Mouse (Mus musculus) C2C12 (cell line): ENCODE results near the gene Gp1ba.
A peak's percentile ranks its signal among the peaks of the same experiment; 100 is the strongest.

Source experiments
- CEBPB ChIP-seq: IDR thresholded peaks from one replicate; pipeline ENCODE4 v1.6.1; 2011; ENCODE audit warnings: low read depth, mild to moderate bottlenecking, control low read depth, moderate library complexity
- CTCF ChIP-seq: IDR thresholded peaks from one replicate; pipeline ENCODE4 v1.5.1; 2011; ENCODE audit not compliant: control insufficient read depth, insufficient read depth, insufficient read length
- MAX ChIP-seq: IDR thresholded peaks from one replicate; pipeline ENCODE4 v1.6.1; 2011; ENCODE audit warnings: mild to moderate bottlenecking, control low read depth
- USF1 ChIP-seq: IDR thresholded peaks from one replicate; pipeline ENCODE4 v1.6.1; 2011; ENCODE audit warnings: low read depth, mild to moderate bottlenecking, control low read depth, moderate library complexity

DNA sequence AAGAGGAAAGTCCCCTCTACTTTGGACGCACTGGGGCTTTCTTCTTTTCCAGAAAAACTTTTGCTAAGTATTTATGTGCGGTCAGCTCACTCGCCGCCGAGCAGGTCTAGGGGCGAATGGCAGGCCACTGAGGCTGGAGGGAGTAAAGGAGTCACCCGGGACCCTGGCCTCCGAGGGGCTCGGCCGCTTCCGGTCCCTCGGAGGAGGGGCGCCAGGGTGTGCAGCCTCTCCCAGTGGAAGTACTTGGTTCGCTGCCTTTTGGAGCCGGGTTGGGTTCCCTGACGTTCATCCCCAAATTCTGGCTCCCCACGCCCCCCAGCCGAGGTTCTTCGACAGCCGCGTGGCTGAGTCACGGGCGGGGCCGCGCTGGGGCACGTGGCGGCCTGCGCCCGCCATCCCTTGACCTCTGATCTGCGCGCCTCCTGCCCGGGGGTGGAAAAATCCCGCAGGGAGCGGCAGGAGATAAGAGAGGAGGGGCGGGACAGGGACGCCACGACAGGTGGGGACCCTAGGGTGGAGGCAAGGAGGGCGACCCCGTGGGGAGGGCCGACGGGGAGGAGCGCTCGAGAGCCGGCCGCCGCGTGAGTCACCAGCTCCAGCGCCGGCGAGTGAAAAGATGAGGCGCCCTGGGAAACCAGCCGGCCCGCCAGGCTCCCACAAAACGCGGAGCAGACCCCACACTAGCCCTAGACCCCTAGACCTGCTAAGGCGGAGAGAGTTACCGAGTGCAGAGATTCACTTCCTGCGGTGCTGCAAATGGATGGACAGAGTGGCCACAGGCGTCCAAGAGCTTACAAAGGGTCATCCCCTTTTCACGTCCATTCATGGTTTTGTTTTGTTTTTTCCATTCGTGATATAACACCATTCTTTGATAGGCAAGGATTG lies 16.9 kb downstream of the Gp1ba start:
- TF ChIP-seq CTCF (no peak), CEBPB (no peak), MAX (peak; percentile 98), USF1 (peak; percentile 59)
